Mouse (Mus musculus) heart, postnatal 36 days (tissue): Measurements from ENCODE around the gene Ksr2. TPM values are rescaled to one million over a fixed set of nuclear protein-coding genes. Genes with fewer than 3 reads are reported as not detected.
A peak's percentile ranks its signal among the peaks of the same experiment; 100 is the strongest.
"Not testable (repeated sequence)": the region's sequence is repeated elsewhere in the genome, so short reads cannot be mapped to it uniquely, and the experiment has no call there.

Experiments used
- DNase-seq, 2 experiments: peaks; one replicate each; pipeline ENCODE4 v3.0.0; 2021 to 2022
- intact Hi-C: fragments of 180-260 bp; cut with DNase I; formaldehyde crosslinking; loops from one replicate; pipeline ENCODE4 v1.15.1; 2025
- total RNA-seq, 2 experiments: library from RNA; stranded (reverse); gene quantifications; 2 replicates each; pipeline ENCODE4 v1.2.3; 2021

Gene Ksr2
- total RNA-seq, 2 experiments from 2014 or later, result 0.11 TPM; not detected in 1

- no peak for DNase-seq
- intact Hi-C loops, result no loop called here
These were observed 170.6 kb downstream of the Ksr2 start for GRCm38 (mm10) chr5:117584428-117584827.

- intact Hi-C loops, result no loop called here
- DNase-seq, result no peak
These were observed 175.5 kb downstream of the Ksr2 start for GRCm38 (mm10) chr5:117589266-117589665.

- intact Hi-C loops, result no loop called here
- no peak for DNase-seq
These were observed 179.5 kb downstream of the Ksr2 start for GRCm38 (mm10) chr5:117593273-117593672.

GRCm38 (mm10) chr5:117596803-117597202 is 183.0 kb downstream of the Ksr2 start:
- intact Hi-C loops, result no loop called here

GRCm38 (mm10) chr5:117602026-117602425 is 188.2 kb downstream of the Ksr2 start:
- intact Hi-C loops, result no loop called here
- no peak for DNase-seq

More at GRCm38 (mm10) chr5:117596803-117597202, 183.0 kb downstream of the Ksr2 start:
- no peak for DNase-seq

- no peak for DNase-seq
- intact Hi-C loops, result no loop called here
These were observed 194.0 kb downstream of the Ksr2 start for GRCm38 (mm10) chr5:117607761-117608309.

- intact Hi-C loops, result loop anchor here (1.0 to 5.0 kb wide), 4 partner anchors 97 to 333 kb away; no protein-coding TSS in a partner anchor
- DNase-seq, result peak; percentile 60 to 71
These were observed 200.7 kb downstream of the Ksr2 start for GRCm38 (mm10) chr5:117614331-117615024.

- DNase-seq, result no peak
- intact Hi-C loops, result no loop called here
These were observed 206.5 kb downstream of the Ksr2 start for GRCm38 (mm10) chr5:117620292-117620691.

GRCm38 (mm10) chr5:117622221-117622620 is 208.4 kb downstream of the Ksr2 start:
- no peak for DNase-seq
- intact Hi-C loops, result no loop called here

GRCm38 (mm10) chr5:117623206-117623605 is 209.4 kb downstream of the Ksr2 start:
- intact Hi-C loops, DNase-seq: not testable (repeated sequence)

GRCm38 (mm10) chr5:117626907-117627306 is 213.1 kb downstream of the Ksr2 start:
- intact Hi-C loops, result no loop called here

GRCm38 (mm10) chr5:117628351-117628750 is 214.6 kb downstream of the Ksr2 start:
- peak in 1 of 2 experiments; percentile 6 for DNase-seq
- intact Hi-C loops, result no loop called here

More at GRCm38 (mm10) chr5:117626907-117627306, 213.1 kb downstream of the Ksr2 start:
- DNase-seq, result no peak

GRCm38 (mm10) chr5:117629570-117629969 is 215.8 kb downstream of the Ksr2 start:
- DNase-seq, result no peak
- intact Hi-C loops, result no loop called here

- intact Hi-C loops, result no loop called here
- DNase-seq, result no peak
These were observed 221.4 kb downstream of the Ksr2 start for GRCm38 (mm10) chr5:117635211-117635610.

- intact Hi-C loops, result no loop called here
- DNase-seq, result no peak
These were observed 222.0 kb downstream of the Ksr2 start for GRCm38 (mm10) chr5:117635838-117636237.

GRCm38 (mm10) chr5:117641585-117641984 is 227.8 kb downstream of the Ksr2 start:
- no peak for DNase-seq
- intact Hi-C loops, result no loop called here

GRCm38 (mm10) chr5:117651238-117651886 is 237.6 kb downstream of the Ksr2 start:
- no peak for DNase-seq
- intact Hi-C loops, result no loop called here

- DNase-seq, result no peak
- intact Hi-C loops, result no loop called here
These were observed 244.8 kb downstream of the Ksr2 start for GRCm38 (mm10) chr5:117658641-117659040.

- no peak for DNase-seq
- intact Hi-C loops, result no loop called here
These were observed 245.8 kb downstream of the Ksr2 start for GRCm38 (mm10) chr5:117659596-117659995.

GRCm38 (mm10) chr5:117665181-117665580 is 251.4 kb downstream of the Ksr2 start:
- intact Hi-C loops, result no loop called here
- DNase-seq, result no peak

GRCm38 (mm10) chr5:117667314-117667713 is 253.5 kb downstream of the Ksr2 start:
- intact Hi-C loops, result no loop called here
- no peak for DNase-seq

GRCm38 (mm10) chr5:117669265-117669664 is 255.5 kb downstream of the Ksr2 start:
- intact Hi-C loops, result no loop called here
- DNase-seq, result no peak
